In the genomic region with DNA sequence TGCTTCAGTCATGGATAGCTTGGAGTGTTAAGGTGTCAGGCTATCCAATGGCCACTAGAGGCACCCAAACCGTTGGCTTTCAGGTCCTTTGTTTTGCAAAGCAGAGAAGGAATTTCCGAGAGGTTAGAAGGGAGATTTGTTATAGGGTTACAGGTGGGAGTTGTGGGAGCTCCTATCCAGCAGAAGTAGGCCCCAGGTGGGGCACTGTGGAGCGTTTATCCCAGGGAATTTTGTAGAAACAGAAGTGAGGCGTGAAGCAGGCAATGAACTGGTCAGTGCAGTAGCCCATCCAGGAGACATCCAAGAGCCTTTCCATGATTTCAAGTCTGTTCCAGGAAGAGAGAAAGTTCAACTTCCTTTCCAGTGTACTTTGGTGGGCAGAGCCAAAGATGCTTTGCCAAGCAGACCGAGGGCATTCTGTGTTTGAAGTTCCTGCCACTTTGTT, we compare ENCODE assay signal across 8 mouse cellular contexts. TPM values are rescaled to one million over a fixed set of nuclear protein-coding genes. Genes with fewer than 3 reads are reported as not detected.
A peak's percentile ranks its signal among the peaks of the same experiment; 100 is the strongest.
DNase-seq lines count a peak whose midpoint lies in the region; ATAC-seq and TF ChIP-seq lines count a peak whose summit lies in the region.

No protein-coding gene starts in this region.

- H3K4me1 ChIP-seq in cerebellum, adult 2 months (ENCODE audit: control insufficient read depth, insufficient read depth, low read length), result no peaks in the 10 kb centered on the region
- H3K4me1 ChIP-seq in forebrain, embryonic 15.5 days, result peaks cover 14% of the 10 kb centered on the region
- H3K4me1 ChIP-seq in intestine, embryonic 15.5 days (replicated peaks), result 0 out of 2 replicates have a peak, but pooled peaks cover 2% of the 10 kb centered on the region
- H3K4me1 ChIP-seq in lung, adult 2 months (ENCODE audit: control insufficient read depth, insufficient read depth, low read length), result no peaks in the 10 kb centered on the region
- H3K4me1 ChIP-seq in small intestine, adult 2 months (ENCODE audit: control insufficient read depth, insufficient read depth, insufficient read length, low read length), result no peaks in the 10 kb centered on the region; the same call in 1 of the 2 replicates

- no peaks in the 10 kb centered on the region for H3K36me3 ChIP-seq in forebrain, embryonic 15.5 days
- no peaks in the 10 kb centered on the region for H3K36me3 ChIP-seq in intestine, embryonic 15.5 days
- H3K36me3 ChIP-seq in small intestine, adult 2 months (ENCODE audit: control insufficient read depth, insufficient read depth, low read length), result no peaks in the 10 kb centered on the region

- no peak overlapping the region for H3K4me3 ChIP-seq in cerebellum, adult 2 months (replicated peaks; ENCODE audit: insufficient read depth, low read depth, low read length)
- 0 out of 2 replicates have a peak overlapping the region, but pooled peaks have one; percentile 11 for H3K4me3 ChIP-seq in forebrain, embryonic 15.5 days
- no peak overlapping the region for H3K4me3 ChIP-seq in intestine, embryonic 15.5 days (replicated peaks)
- H3K4me3 ChIP-seq in lung, adult 2 months (replicated peaks; ENCODE audit: extremely low read depth, low read depth, low read length), result no peak overlapping the region
- peak overlapping the region; percentile 32; the same call in 1 of the 2 replicates for H3K4me3 ChIP-seq in small intestine, adult 2 months (ENCODE audit: low read depth, low read length)

- TF ChIP-seq POLR2A in cerebellum, adult 2 months (IDR thresholded peaks at IDR 0.05; ENCODE audit: borderline replicate concordance, insufficient read depth, low read length), result no peak
- TF ChIP-seq POLR2A in lung, adult 2 months (IDR thresholded peaks at IDR 0.05; ENCODE audit: borderline replicate concordance, extremely low read depth, low read depth, low read length), result no peak
- no peak for TF ChIP-seq POLR2A in small intestine, adult 2 months (IDR thresholded peaks at IDR 0.05; ENCODE audit: low read depth, low read length)

- H3K4me2 ChIP-seq in forebrain, embryonic 15.5 days (replicated peaks), result peak overlapping the region; percentile 82
- H3K4me2 ChIP-seq in intestine, embryonic 15.5 days (replicated peaks), result peak overlapping the region; percentile 51

- DNase-seq in cerebellum, adult 2 months, result peak; percentile 22 to 41
- DNase-seq in cerebellum, adult 11 months, result no peak
- peak; percentile 48 for DNase-seq in WW6 (ENCODE audit: low read depth, low spot score)
- peak; percentile 47 for DNase-seq in lung, adult 2 months
- no peak for DNase-seq in spleen, postnatal 10 days (ENCODE audit: low spot score in 2 of 2)

- peak; percentile 57; the same call in 1 of the 2 replicates for TF ChIP-seq CTCF in cerebellum, adult 2 months (IDR thresholded peaks at IDR 0.05; ENCODE audit: borderline replicate concordance, insufficient read depth, low read depth, low read length)
- peak; percentile 16; the same call in 1 of the 2 replicates for TF ChIP-seq CTCF in lung, adult 2 months (IDR thresholded peaks at IDR 0.05; ENCODE audit: insufficient read depth, low read length)
- TF ChIP-seq CTCF in small intestine, adult 2 months (IDR thresholded peaks at IDR 0.05; ENCODE audit: extremely low read depth, insufficient read length, insufficient replicate concordance, low read depth, low read length), result peak; percentile 50; the same call in 1 of the 2 replicates

- H3K27ac ChIP-seq in cerebellum, adult 2 months (ENCODE audit: insufficient read depth, low read length), result no peak overlapping the region
- H3K27ac ChIP-seq in forebrain, embryonic 15.5 days (replicated peaks), result peak overlapping the region; percentile 61; the same call in 1 of the 2 replicates
- peak overlapping the region; percentile 59 for H3K27ac ChIP-seq in intestine, embryonic 15.5 days
- no peak overlapping the region for H3K27ac ChIP-seq in small intestine, adult 2 months (ENCODE audit: insufficient read depth, low read depth, low read length)

- no peak for ATAC-seq in forebrain, embryonic 15.5 days (replicated peaks)
- no peak for ATAC-seq in intestine, embryonic 15.5 days

- 14% methylated on average over 5 of the region's 5 CpGs for WGBS in cerebellum, adult 2 months
- WGBS in forebrain, embryonic 15.5 days, result 4% methylated on average over 5 of the region's 5 CpGs
- 10% methylated on average over 5 of the region's 5 CpGs for whole genome bisulfite sequencing in intestine, embryonic 15.5 days
- WGBS in lung, adult 2 months, result 8% methylated on average over 5 of the region's 5 CpGs
- WGBS in small intestine, adult 2 months, result 6% methylated on average over 5 of the region's 5 CpGs

- H3K27me3 ChIP-seq in cerebellum, adult 2 months (ENCODE audit: control insufficient read depth, insufficient read depth, low read length), result no peaks in the 10 kb centered on the region
- H3K27me3 ChIP-seq in forebrain, embryonic 15.5 days, result no peaks in the 10 kb centered on the region
- H3K27me3 ChIP-seq in intestine, embryonic 15.5 days (replicated peaks), result no peaks in the 10 kb centered on the region
- no peaks in the 10 kb centered on the region for H3K27me3 ChIP-seq in small intestine, adult 2 months (ENCODE audit: control insufficient read depth, insufficient read depth, low read length)

- peak overlapping the region; percentile 19; the same call in 1 of the 2 replicates for H3K9ac ChIP-seq in forebrain, embryonic 15.5 days (replicated peaks)
- no peak overlapping the region for H3K9ac ChIP-seq in intestine, embryonic 15.5 days

- H3K9me3 ChIP-seq in forebrain, embryonic 15.5 days, result no peaks in the 10 kb centered on the region
- H3K9me3 ChIP-seq in intestine, embryonic 15.5 days, result no peaks in the 10 kb centered on the region

RNA-seq across cellular contexts. Expression of gene Alyref2, which starts 1.6 kb away (rescaled TPM):
- polyA plus RNA-seq in cerebellum, adult 2 months (2012; rRNA removed), result 7.5 and 7.6 TPM in 2 replicates
- polyA plus RNA-seq in forebrain, embryonic 15.5 days (2015; fragmentation: Nextera tagmentation; extraction: Ambion mirVana), result 31.8 and 32.8 TPM in 2 replicates
- polyA plus RNA-seq in intestine, embryonic 15.5 days (2015; fragmentation: Nextera tagmentation; extraction: Ambion mirVana), result 12.0 and 12.2 TPM in 2 replicates
- polyA plus RNA-seq in lung, adult 2 months (2012; rRNA removed), result 2.8 and 3.3 TPM in 2 replicates
- polyA plus RNA-seq in small intestine, adult 2 months (2012; rRNA removed), result 3.6 and 5.0 TPM in 2 replicates

RNA-seq across cellular contexts. Expression of gene Itln1, which starts 33.4 kb away (rescaled TPM):
- not detected in 2 replicates for polyA plus RNA-seq in cerebellum, adult 2 months (2012; rRNA removed)
- not detected in 2 replicates for polyA plus RNA-seq in forebrain, embryonic 15.5 days (2015; fragmentation: Nextera tagmentation; extraction: Ambion mirVana)
- polyA plus RNA-seq in intestine, embryonic 15.5 days (2015; fragmentation: Nextera tagmentation; extraction: Ambion mirVana), result 0.15 TPM in 1 of 2 replicates, not detected in the other
- polyA plus RNA-seq in lung, adult 2 months (2012; rRNA removed), result 0.64 TPM in 1 of 2 replicates, not detected in the other
- 566 and 2,950 TPM in 2 replicates for polyA plus RNA-seq in small intestine, adult 2 months (2012; rRNA removed)

RNA-seq across cellular contexts. Expression of gene Cd244a, which starts 57.3 kb away (rescaled TPM):
- polyA plus RNA-seq in cerebellum, adult 2 months (2012; rRNA removed), result 0.05 TPM in 1 of 2 replicates, not detected in the other
- polyA plus RNA-seq in forebrain, embryonic 15.5 days (2015; fragmentation: Nextera tagmentation; extraction: Ambion mirVana), result not detected in 2 replicates
- polyA plus RNA-seq in intestine, embryonic 15.5 days (2015; fragmentation: Nextera tagmentation; extraction: Ambion mirVana), result 0.48 and 0.88 TPM in 2 replicates
- 1.8 and 3.1 TPM in 2 replicates for polyA plus RNA-seq in lung, adult 2 months (2012; rRNA removed)
- polyA plus RNA-seq in small intestine, adult 2 months (2012; rRNA removed), result 1.2 and 2.0 TPM in 2 replicates

Comparison
In these comparisons a context has a peak if more than half of its experiments do, and no peak if none do; other contexts are left out.
1. DNase-seq: peak in cerebellum, adult 2 months (2 of 2), WW6 (single experiment) and lung, adult 2 months (single experiment); none in cerebellum, adult 11 months (single experiment) and spleen, postnatal 10 days (0 of 2).
2. H3K27ac ChIP-seq: peak in forebrain, embryonic 15.5 days (single experiment) and intestine, embryonic 15.5 days (single experiment); none in cerebellum, adult 2 months (single experiment) and small intestine, adult 2 months (single experiment).
3. H3K4me3 ChIP-seq: peak in forebrain, embryonic 15.5 days (single experiment) and small intestine, adult 2 months (single experiment); none in cerebellum, adult 2 months (single experiment), intestine, embryonic 15.5 days (single experiment) and lung, adult 2 months (single experiment).
4. RNA of gene Itln1, which starts 33.4 kb away (polyA plus RNA-seq): 566 to 2,950 TPM in small intestine, adult 2 months; 0.64 TPM in lung, adult 2 months, 0.15 TPM in intestine, embryonic 15.5 days, not detected in cerebellum, adult 2 months and not detected in forebrain, embryonic 15.5 days; every median in the first group is over 100 times any median in the second.
5. Peak in every context shown above with its lines, with median percentiles within 50 percentile points of each other: CTCF ChIP-seq.